Mouse (Mus musculus) heart, embryonic 15.5 days (tissue): ENCODE results near the gene Plekha4. TPM values are rescaled to one million over a fixed set of nuclear protein-coding genes. Genes with fewer than 3 reads are reported as not detected.

ENCODE experiments used
- ATAC-seq: fragments of 200-750 bp; cut with Nextera tagmentation; replicated peaks from 2 replicates; pipeline ENCODE4 v1.8.0; 2017; ENCODE audit warnings: low read depth, moderate TSS enrichment; ENCODE audit not compliant: insufficient number of reproducible peaks, insufficient read depth, low FRiP score
- H3K27ac ChIP-seq: fragments of 300-500 bp; sonication (generic); 2 replicates; pipeline ENCODE4 v1.5.1; 2015; ENCODE audit warnings: mild to moderate bottlenecking, inconsistent platforms
- H3K27me3 ChIP-seq: fragments of 300-500 bp; sonication (generic); 2 replicates; pipeline ENCODE4 v1.6.1; 2015; ENCODE audit warnings: inconsistent platforms
- H3K36me3 ChIP-seq: fragments of 300-500 bp; sonication (generic); 2 replicates; pipeline ENCODE4 v1.6.1; 2015; ENCODE audit warnings: mild to moderate bottlenecking, inconsistent platforms
- H3K4me1 ChIP-seq: fragments of 300-500 bp; sonication (generic); replicated peaks from 2 replicates; pipeline ENCODE4 v1.6.1; 2015; ENCODE audit warnings: inconsistent platforms
- H3K4me2 ChIP-seq: fragments of 300-500 bp; sonication (generic); 2 replicates; pipeline ENCODE4 v1.6.1; 2015; ENCODE audit warnings: inconsistent platforms, mild to moderate bottlenecking, moderate library complexity
- H3K4me3 ChIP-seq: fragments of 300-500 bp; sonication (generic); 2 replicates; pipeline ENCODE4 v1.5.1; 2015; ENCODE audit warnings: mild to moderate bottlenecking, inconsistent platforms
- H3K9ac ChIP-seq: fragments of 300-500 bp; sonication (generic); 2 replicates; pipeline ENCODE4 v1.6.1; 2015; ENCODE audit warnings: mild to moderate bottlenecking, inconsistent platforms
- H3K9me3 ChIP-seq: fragments of 300-500 bp; sonication (generic); replicated peaks from 2 replicates; pipeline ENCODE4 v1.6.1; 2016; ENCODE audit warnings: inconsistent platforms
- WGBS: fragments of 180-500 bp; shearing (Covaris S2); methylation state at CpG from one replicate; pipeline ENCODE4 v1.1.7; 2015; ENCODE audit warnings: mixed read lengths; 5-methylcytosine and 5-hydroxymethylcytosine counted together
- polyA plus RNA-seq: library from polyadenylated mRNA; unstranded; fragments of >200 nt; fragmentation: Nextera tagmentation; extraction: Ambion mirVana; gene quantifications from 2 replicates; pipeline ENCODE4 v1.2.1, GENCODE M21; 2015

Plekha4 gene
- polyA plus RNA-seq, 1 experiment from 2014 or later = 1.0 TPM

- Histone ChIP-seq H3K4me3 (no peak overlapping the region), H3K4me1 (peaks cover 5% of the 10 kb centered on the region), H3K27me3 (no peaks in the 10 kb centered on the region), H3K27ac (no peak overlapping the region), H3K9me3 (no peaks in the 10 kb centered on the region), H3K4me2 (no peak overlapping the region), H3K36me3 (no peaks in the 10 kb centered on the region), H3K9ac (no peak overlapping the region)
- no peak for ATAC-seq
- 89% methylated on average over 6 of the region's 6 CpGs for WGBS
Measured at GRCm38 (mm10) chr7:45597527-45597926, 71.4 kb downstream of the Plekha4 start.

GRCm38 (mm10) chr7:45598960-45599879 is 73.1 kb downstream of the Plekha4 start:
- Histone ChIP-seq H3K9ac (0 out of 2 replicates have a peak overlapping the region, but pooled peaks have one; percentile 5), H3K27ac (no peak overlapping the region), H3K27me3 (no peaks in the 10 kb centered on the region), H3K4me1 (peaks cover 5% of the 10 kb centered on the region), H3K4me2 (no peak overlapping the region), H3K36me3 (no peaks in the 10 kb centered on the region), H3K9me3 (no peaks in the 10 kb centered on the region), H3K4me3 (no peak overlapping the region)
- ATAC-seq = no peak
- WGBS = 37% methylated on average over 18 of the region's 18 CpGs

Other genes starting within 250 kb of the Plekha4 start
- gene Slc6a21, start 248.8 kb upstream of the Plekha4 start, polyA plus RNA-seq = not detected in 2 replicates
- 12.7 and 15.8 TPM in 2 replicates for gene Trpm4, start 192.6 kb upstream of the Plekha4 start, polyA plus RNA-seq
- gene Hrc, start 191.0 kb upstream of the Plekha4 start, polyA plus RNA-seq = 25.2 and 26.4 TPM in 2 replicates
- gene Ppfia3, start 159.3 kb upstream of the Plekha4 start, polyA plus RNA-seq = 1.6 and 2.1 TPM in 2 replicates
- 1.2 and 1.3 TPM in 2 replicates for gene Lin7b, start 155.7 kb upstream of the Plekha4 start, polyA plus RNA-seq
- 123 and 146 TPM in 2 replicates for gene Snrnp70, start 130.6 kb upstream of the Plekha4 start, polyA plus RNA-seq
- 0.33 and 0.58 TPM in 2 replicates for gene Kcna7, start 120.7 kb upstream of the Plekha4 start, polyA plus RNA-seq
- 0.81 and 1.6 TPM in 2 replicates for gene Ntf5, start 112.6 kb upstream of the Plekha4 start, polyA plus RNA-seq
- gene Lhb, start 105.5 kb upstream of the Plekha4 start, polyA plus RNA-seq = not detected in 2 replicates
- 111 and 113 TPM in 2 replicates for gene Gys1, start 91.5 kb upstream of the Plekha4 start, polyA plus RNA-seq
- gene Ruvbl2, start 88.2 kb upstream of the Plekha4 start, polyA plus RNA-seq = 65.0 and 82.1 TPM in 2 replicates
- 3,328 and 3,965 TPM in 2 replicates for gene Ftl1, start 66.4 kb upstream of the Plekha4 start, polyA plus RNA-seq
- 107 and 112 TPM in 2 replicates for gene Bax, start 59.4 kb upstream of the Plekha4 start, polyA plus RNA-seq
- gene Tulp2, start 44.5 kb upstream of the Plekha4 start, polyA plus RNA-seq = 0.28 and 1.3 TPM in 2 replicates
- gene Gm45808, start 39.5 kb upstream of the Plekha4 start, polyA plus RNA-seq = not detected in 2 replicates
- gene Dhdh, start 37.5 kb upstream of the Plekha4 start, polyA plus RNA-seq = 4.0 and 4.1 TPM in 2 replicates
- 144 and 177 TPM in 2 replicates for gene Nucb1, start 15.9 kb upstream of the Plekha4 start, polyA plus RNA-seq
- 25.3 and 37.6 TPM in 2 replicates for gene Ppp1r15a, start 62 bp upstream of the Plekha4 start, polyA plus RNA-seq
- 0.24 and 0.82 TPM in 2 replicates for gene Hsd17b14, start 28.6 kb downstream of the Plekha4 start, polyA plus RNA-seq
- 79.4 and 84.5 TPM in 2 replicates for gene Bcat2, start 43.8 kb downstream of the Plekha4 start, polyA plus RNA-seq
- gene Fgf21, start 89.2 kb downstream of the Plekha4 start, polyA plus RNA-seq = 0.13 and 1.2 TPM in 2 replicates
- gene Fut1, start 91.0 kb downstream of the Plekha4 start, polyA plus RNA-seq = 0.15 and 0.66 TPM in 2 replicates
- gene Izumo1, start 95.5 kb downstream of the Plekha4 start, polyA plus RNA-seq = 0.33 and 0.35 TPM in 2 replicates
- 19.6 and 23.4 TPM in 2 replicates for gene Rasip1, start 101.2 kb downstream of the Plekha4 start, polyA plus RNA-seq
- 7.3 and 7.4 TPM in 2 replicates for gene Mamstr, start 113.6 kb downstream of the Plekha4 start, polyA plus RNA-seq
- 1.5 and 1.6 TPM in 2 replicates for gene Fut2, start 140.1 kb downstream of the Plekha4 start, polyA plus RNA-seq
- gene Ntn5, start 157.7 kb downstream of the Plekha4 start, polyA plus RNA-seq = 0.14 TPM in 1 of 2 replicates, not detected in the other
- gene Sec1, start 168.1 kb downstream of the Plekha4 start, polyA plus RNA-seq = 0.13 and 0.34 TPM in 2 replicates
- 5.1 and 6.0 TPM in 2 replicates for gene Car11, start 173.5 kb downstream of the Plekha4 start, polyA plus RNA-seq
- 3.0 and 4.3 TPM in 2 replicates for gene Dbp, start 178.8 kb downstream of the Plekha4 start, polyA plus RNA-seq
- gene Rpl18, start 189.1 kb downstream of the Plekha4 start, polyA plus RNA-seq = 540 and 572 TPM in 2 replicates
- 13.7 and 21.0 TPM in 2 replicates for gene Sphk2, start 191.7 kb downstream of the Plekha4 start, polyA plus RNA-seq
- 0.25 and 0.65 TPM in 2 replicates for gene Fam83e, start 194.9 kb downstream of the Plekha4 start, polyA plus RNA-seq
- gene Spaca4, start 199.5 kb downstream of the Plekha4 start, polyA plus RNA-seq = not detected in 2 replicates